Mouse (Mus musculus) 3134 (cell line): Measurements from ENCODE around the gene Exoc3l.
"Not testable (repeated sequence)": the region's sequence is repeated elsewhere in the genome, so short reads cannot be mapped to it uniquely, and the experiment has no call there.

ENCODE experiments used
- DNase-seq: peaks from one replicate; pipeline ENCODE4 v3.0.0-alpha.2; 2011; ENCODE audit warnings: low spot score; ENCODE audit not compliant: insufficient read length; ENCODE audit errors: extremely low read depth

The Exoc3l gene

GRCm38 (mm10) chr8:105294776-105295175 is 1.1 kb downstream of the Exoc3l start:
- no peak for DNase-seq

- DNase-seq: no peak
Observed at GRCm38 (mm10) chr8:105293405-105293804, 2.5 kb downstream of the Exoc3l start.

- DNase-seq: peak; percentile 65
Observed at GRCm38 (mm10) chr8:105292471-105292870, 3.4 kb downstream of the Exoc3l start.

GRCm38 (mm10) chr8:105291802-105292201 is 4.1 kb downstream of the Exoc3l start:
- not testable (repeated sequence) for DNase-seq

GRCm38 (mm10) chr8:105291364-105291763 is 4.5 kb downstream of the Exoc3l start:
- not testable (repeated sequence) for DNase-seq

- DNase-seq: peak; percentile 52
Observed at GRCm38 (mm10) chr8:105290554-105291314, 5.2 kb downstream of the Exoc3l start.

GRCm38 (mm10) chr8:105289805-105290460 is 6.0 kb downstream of the Exoc3l start, which contains the start of gene 4931428F04Rik:
Gene 4931428F04Rik, minus strand, starts transcription at chr8:105289864.
- no peak for DNase-seq

GRCm38 (mm10) chr8:105288958-105289732 is 6.8 kb downstream of the Exoc3l start:
- DNase-seq: peak; percentile 95

GRCm38 (mm10) chr8:105288231-105288630 is 7.7 kb downstream of the Exoc3l start:
- no peak for DNase-seq

GRCm38 (mm10) chr8:105286907-105287306 is 9.0 kb downstream of the Exoc3l start:
- no peak for DNase-seq

- no peak for DNase-seq
Observed at GRCm38 (mm10) chr8:105285514-105285913, 10.4 kb downstream of the Exoc3l start.

GRCm38 (mm10) chr8:105283074-105283473 is 12.8 kb downstream of the Exoc3l start:
- no peak for DNase-seq

- DNase-seq: no peak
Observed at GRCm38 (mm10) chr8:105282239-105282638, 13.7 kb downstream of the Exoc3l start.

- no peak for DNase-seq
Observed at GRCm38 (mm10) chr8:105281821-105282220, 14.1 kb downstream of the Exoc3l start.

- no peak for DNase-seq
Observed at GRCm38 (mm10) chr8:105280567-105280966, 15.3 kb downstream of the Exoc3l start.

- no peak for DNase-seq
Observed at GRCm38 (mm10) chr8:105278911-105279334, 17.0 kb downstream of the Exoc3l start.

GRCm38 (mm10) chr8:105276292-105277120 is 19.4 kb downstream of the Exoc3l start:
- no peak for DNase-seq

GRCm38 (mm10) chr8:105275840-105276239 is 20.1 kb downstream of the Exoc3l start, which contains the start of gene Nol3:
Gene Nol3, plus strand, starts transcription at chr8:105276140.
- DNase-seq: no peak

- no peak for DNase-seq
Observed at GRCm38 (mm10) chr8:105275387-105275786, 20.5 kb downstream of the Exoc3l start.

GRCm38 (mm10) chr8:105270916-105271186 is 25.1 kb downstream of the Exoc3l start:
- no peak for DNase-seq
